Mouse (Mus musculus): ENCODE results near the gene Sumf1.

DNA sequence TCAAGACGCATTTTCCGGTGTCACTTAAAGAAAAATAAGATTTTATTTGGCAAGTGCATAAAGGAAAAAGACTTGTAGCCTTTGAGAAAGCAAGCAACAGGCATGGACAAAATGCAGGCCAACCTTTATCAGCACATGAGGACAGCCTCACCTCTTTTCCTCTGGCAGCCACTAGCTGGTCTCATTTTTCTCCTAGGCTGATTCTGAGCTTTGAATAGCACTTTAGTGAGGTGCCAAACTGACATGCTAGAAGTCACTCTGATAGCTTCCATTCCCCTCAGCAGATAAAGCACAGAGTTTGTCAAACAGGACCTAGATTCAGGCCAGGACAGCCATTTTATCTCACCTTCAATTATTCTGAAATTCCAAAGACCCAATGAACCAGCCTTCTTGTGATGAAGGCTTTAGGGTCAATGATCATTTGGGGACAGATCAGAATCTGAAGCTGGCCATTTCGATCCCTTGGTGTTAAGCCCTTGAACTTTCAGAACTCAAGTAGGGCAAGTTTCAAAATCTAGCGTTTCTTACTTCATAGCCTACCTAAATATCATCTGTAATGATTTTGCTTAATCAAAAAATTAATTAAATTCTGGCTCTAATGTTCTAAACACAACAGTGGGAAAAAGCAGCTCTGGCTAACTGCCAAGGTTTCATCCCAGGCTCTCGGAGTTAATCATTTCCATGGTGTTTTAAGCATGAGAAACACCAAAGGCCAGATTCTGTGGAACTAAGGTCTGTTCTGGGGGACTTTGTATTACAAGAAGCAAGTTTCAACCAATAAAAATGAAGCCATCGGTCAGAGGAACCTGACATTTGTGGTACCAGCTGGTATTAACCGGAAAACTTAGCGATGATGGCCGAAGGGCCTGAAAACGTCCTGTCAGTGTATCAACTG lies 83.2 kb downstream of the Sumf1 start:
- no peak for TF ChIP-seq CTCF (conservative IDR thresholded peaks at IDR 0.05; ENCODE audit: insufficient read depth, insufficient read length, low read depth, low read length)
- no peak for TF ChIP-seq POLR2A (IDR thresholded peaks at IDR 0.05; ENCODE audit: low read depth, low read length)
